Mouse (Mus musculus): ENCODE data around the gene Tldc2.

Gene Tldc2

DNA sequence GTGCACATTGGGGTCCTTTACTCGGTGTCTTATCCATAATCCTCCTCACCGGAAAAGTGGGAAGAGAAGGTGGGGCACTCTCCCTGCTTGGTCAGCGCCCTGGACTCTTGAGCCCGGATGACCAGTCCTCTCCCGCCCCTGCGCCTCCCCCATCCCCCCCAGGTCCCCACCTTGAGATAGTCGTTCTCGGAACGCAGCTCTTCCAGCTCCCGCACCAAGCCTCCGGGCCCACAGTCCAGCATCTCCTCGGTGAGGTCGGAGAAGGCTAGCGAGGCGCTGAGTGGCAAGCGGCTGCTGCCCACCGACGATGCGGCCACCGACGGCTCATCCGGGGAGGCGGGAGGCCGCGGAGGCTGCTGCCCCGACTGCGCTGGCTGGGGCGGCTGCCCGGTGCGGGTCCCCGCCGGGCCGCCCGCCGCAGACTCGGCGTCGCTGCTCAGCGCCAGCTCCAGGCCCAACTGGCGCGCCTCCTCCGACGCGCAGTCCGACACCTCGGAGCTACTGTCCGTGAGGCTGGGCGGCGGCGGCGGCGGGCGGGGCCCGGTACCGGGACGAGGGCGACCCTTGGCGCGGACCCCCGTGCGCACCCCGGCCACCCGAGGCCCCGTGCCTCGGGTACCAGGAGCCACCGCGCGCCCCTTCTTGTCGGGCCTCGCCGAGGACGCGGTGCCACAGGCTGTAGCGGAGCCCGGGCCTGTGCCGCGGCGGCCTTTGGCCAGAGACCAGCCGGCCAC lies 8.6 kb upstream of the Tldc2 start:
- DNase-seq (ENCODE audit: low read depth, low spot score): no peak

DNA sequence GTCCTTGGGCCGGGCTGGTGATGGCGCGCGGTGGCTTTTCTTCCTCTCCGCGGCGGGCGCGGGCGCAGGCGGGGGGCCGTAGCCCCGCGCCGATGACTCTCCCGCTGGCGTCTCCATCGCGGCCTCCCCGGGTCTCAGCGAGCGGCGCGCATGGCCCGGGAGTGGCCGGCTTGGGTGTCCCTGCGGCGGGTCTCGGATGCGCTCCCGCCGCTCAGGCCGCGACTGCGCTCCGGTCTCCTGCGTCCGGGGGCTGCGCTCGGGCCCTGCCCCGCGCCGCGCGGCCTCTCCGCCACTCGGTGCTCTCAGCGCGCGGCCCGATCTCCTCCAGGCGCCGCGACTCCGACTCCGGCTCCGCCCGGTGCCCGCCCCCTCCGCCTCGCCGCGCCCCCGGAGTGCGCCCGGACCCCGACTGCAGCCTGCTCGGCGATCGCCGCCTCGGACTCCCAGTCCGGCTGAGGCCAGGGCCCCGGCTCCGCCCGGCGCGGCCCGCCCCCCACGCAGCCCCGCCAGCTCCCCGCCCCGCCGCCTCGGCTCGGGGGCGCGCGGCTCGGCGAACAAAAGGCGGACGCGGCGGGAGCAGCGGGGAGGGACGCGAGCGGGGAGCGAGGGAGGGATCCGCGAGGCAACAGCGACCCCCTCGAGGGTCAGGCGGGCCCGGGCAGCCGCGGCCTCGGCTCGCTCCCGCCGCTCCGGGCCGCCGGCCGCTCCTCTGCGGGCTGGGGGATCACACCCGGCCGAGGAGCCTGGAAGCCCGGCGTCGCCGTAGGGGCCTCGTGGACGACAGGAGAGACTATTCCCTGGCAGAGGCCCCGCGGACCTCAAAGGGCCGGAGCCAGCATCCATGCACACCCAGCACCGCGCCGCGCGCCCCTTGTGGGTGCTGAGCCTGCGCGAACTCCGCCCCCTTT lies 7.8 kb upstream of the Tldc2 start, which contains the start of gene Soga1:
Gene Soga1 (minus strand): TSS at position 462 of the 908 bp plus-strand sequence.
- no peak for DNase-seq (ENCODE audit: low read depth, low spot score)

DNA sequence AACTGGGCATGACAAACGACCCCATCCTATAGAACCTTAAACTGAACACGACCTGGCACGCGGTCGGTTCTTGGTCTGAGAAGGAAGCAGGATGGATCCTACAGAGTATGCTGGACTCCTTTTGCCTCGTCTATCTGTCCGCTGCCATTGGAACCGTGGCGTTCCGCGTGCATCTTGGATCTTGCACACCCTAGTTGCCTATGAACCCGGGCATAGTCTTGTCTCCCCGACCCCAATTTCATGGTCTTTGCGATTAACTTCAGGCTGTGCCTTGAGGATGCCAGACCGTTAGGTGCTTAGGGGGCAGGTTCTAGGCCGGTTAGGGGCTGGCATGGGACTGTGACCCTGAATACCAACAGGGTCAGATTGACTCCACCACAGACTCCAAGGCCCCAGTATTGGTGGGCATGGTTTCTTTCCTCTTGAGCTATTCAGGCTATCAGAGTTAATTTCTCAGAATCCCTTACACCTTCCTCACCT lies 7.1 kb upstream of the Tldc2 start:
- DNase-seq (ENCODE audit: low read depth, low spot score): no peak

DNA sequence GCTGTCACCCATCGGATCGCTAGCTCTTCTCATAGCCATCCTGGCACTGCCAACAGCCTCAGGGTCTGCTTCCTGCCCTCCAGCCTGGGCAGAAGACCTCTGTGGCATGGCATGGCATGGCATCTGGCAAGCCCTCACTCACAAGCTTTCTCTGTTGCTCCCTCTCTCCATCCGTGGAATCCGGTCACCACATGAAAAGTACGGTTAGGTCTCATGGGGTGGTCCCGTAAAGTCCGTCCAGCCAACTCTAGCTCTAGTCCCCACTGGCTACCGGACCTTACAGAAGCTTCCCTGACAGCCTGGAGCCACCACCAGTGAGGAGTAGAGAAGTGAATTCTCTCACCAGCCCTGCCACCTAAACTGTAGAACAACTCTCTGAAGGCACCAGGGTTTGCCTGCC lies 5.5 kb upstream of the Tldc2 start:
- no peak for DNase-seq (ENCODE audit: low read depth, low spot score)

DNA sequence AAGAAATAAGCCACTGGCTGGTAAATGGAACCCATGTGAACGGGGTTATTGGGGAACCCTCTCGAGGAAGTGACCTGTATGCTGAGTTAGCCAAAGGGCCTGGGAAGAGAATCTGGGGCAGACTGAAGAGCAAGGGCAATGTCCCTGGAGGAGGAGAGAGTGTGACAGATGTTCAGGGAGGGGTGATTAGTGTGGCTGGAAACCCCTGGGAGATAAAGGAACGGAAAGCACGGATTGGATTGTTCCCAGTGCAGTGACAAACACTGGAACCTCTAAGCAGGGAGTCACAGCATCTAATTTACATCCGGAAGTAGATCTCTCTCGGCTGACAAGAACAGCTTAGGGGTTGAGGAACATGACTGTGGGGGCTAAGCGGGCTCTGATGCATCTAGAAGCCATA lies 4.9 kb upstream of the Tldc2 start:
- no peak for DNase-seq (ENCODE audit: low read depth, low spot score)

DNA sequence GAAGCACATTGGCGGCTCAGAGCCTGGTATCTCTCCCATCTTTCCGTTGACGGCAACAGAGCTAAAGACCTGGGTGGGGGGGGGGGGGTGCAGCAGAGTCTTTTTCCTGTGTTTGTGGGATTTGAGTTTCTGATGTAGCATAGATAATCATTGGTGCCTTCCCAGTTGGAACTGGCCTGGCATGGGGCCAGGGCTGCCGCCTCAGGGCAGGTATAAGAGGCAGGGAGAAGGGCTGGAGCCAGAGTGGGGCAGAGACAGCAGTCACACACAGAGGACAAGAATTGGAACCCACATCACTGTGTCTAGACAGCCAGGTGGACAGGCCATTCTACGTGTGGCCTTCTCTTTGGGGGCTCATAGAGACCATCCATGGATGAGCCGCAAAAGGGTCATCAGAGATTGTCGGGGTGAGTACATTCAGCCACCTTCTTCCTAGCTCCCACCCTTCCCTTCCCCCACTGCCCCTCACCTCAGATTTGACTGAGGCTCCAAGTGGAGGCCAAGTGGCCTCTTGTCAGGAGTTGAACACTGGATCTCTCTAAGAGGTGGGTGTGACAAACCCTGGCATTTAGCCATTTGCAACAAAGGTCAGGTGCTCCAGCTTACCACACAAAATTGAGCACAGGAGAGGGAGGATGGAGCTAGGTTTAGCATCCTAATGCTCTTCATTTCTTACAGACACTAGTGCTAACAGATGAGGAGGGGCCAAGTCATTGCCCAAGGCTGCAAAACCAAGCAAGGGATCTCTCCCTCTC lies 1.8 kb upstream of the Tldc2 start:
- DNase-seq (ENCODE audit: low read depth, low spot score): no peak

DNA sequence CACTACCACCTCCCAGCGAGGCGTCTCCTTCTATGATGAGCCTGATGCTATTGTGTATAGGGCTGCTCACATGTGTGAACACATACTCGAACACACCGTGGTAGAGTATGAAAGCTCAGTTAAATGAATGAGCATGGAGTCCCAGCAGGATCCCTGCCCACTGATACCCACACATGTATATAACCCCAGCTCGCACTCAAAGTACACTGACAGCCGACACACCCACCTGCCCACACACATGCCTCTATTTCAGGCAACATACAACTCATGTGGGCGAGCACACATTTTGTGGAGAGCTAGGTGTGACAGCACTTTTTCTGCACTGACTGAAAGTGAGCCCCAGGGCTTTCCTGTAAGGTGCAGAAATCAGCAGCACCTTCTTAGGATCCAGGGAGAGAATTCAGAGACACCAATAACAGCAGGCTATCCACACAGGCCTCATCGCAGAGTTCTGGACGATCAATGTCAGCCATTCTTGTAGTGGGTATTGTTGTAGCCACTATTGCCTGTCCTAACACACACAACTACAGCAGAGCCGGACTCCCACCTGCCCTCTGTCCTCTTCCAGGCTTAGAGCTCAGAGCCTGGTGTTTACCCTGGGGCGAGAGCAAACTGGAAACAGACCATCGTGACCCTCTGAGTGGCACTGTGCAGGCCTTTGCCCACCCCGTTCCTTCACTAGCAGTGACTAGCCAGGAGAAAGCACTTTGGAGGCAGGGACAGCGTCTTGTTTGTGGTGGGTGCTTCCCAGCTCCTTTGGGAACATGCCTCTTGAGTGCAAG lies 872 bp downstream of the Tldc2 start:
- DNase-seq (ENCODE audit: low read depth, low spot score): no peak

DNA sequence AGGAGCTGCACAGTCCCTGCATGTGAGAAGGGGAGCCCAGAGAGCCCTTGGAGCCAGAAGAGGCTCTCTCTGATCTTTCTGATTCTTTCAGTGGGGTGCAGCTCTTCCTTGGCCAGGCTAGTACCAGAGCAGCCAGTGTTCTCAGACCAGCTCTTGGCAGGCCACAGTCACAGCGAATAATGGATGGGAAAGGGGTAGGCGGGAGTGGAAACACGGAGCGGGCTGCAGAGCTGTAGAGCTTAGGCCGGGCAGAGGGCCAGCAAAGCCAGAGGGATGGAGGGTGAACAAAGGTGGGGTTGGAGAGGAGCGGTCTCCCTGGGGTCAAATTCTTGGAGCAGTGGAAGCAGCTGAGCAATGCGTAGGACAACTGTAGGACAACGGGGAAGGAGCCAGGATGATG lies 5.2 kb downstream of the Tldc2 start:
- no peak for DNase-seq (ENCODE audit: low read depth, low spot score)

DNA sequence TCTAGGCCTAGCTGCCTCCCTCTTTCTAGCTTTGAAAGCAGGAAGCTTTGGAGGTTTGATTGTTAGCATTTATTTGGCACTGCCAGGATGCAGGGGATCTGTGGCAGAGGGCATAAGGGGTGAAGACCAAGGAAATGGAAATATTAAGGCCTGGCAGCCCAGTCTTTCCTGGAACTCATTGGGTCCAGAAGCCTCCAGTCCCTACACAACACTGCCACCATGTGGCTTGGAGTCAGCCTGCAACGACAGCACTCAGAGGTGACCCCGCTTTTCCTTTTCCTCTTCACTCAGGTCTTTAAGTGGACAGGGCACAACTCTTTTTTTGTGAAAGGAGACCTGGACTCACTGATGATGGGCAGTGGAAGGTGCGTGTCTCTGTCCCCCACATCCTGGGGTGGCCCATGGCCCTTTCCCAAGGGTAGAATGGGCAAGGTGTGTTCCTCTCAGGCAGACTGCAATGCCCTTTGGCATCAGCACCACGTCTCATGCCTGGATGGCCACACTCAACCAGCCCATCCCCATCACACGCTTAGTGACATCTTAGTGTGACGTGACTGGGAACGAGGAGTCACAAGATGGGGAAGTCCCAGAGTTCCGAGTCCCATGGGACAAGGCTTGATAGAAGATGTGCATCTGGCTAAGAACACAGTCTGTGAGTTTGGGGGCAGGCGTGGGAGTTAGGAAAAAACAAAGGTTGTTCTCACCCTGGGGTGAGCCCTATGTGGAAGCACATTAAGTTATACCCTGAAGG lies 8.3 kb downstream of the Tldc2 start:
- DNase-seq (ENCODE audit: low read depth, low spot score): no peak

DNA sequence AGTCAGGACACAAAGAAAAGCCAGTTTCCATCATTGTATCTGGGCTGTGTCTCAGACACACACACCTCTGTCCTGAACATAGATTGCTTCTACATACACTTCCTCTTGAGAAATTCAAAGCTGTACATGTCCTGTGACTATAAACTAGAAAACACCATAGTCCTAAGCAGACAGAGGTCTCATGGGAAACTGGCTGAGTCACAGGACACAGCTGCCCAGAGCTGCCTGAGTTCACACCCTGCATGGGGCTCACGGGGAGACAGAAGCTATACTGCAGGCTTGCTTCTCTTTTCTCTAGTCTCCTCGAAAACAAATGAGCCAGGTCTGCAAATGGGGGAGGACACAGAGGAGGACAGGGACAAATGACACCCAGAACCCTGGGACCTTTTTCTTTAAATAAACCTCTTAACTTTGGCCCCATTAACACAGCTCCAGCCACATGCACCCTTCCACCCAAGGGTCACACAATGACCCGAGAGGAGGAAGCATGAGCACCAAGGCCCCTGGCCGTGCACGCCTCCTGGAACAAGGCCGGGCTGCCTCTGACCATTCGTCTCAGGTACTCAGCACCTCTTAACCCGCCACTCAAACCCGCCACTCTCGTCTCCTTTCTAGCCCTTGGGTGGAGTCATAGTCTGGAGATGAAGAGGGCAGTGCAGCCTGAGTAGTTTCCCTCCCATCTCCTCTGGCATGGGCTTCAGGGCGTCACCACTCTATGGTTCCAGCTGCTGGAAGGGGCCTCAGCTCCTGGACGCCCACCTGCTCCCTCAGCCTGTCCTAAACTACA lies 12.9 kb downstream of the Tldc2 start:
- no peak for DNase-seq (ENCODE audit: low read depth, low spot score)

DNA sequence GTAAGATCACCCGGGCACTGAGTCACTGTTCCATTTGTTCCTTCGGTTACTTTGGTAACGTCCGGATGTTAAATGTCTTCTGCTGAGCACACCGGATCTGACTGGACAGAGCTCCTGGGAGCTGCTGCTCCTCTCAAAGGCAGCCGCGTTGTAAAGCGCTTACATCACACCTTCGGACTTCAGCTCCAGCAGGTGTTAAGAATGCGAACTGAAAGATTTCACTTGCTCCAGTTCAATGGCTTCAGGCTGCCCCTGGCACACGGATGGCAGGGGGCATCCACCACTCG lies 13.4 kb downstream of the Tldc2 start:
- DNase-seq (ENCODE audit: low read depth, low spot score): no peak

DNA sequence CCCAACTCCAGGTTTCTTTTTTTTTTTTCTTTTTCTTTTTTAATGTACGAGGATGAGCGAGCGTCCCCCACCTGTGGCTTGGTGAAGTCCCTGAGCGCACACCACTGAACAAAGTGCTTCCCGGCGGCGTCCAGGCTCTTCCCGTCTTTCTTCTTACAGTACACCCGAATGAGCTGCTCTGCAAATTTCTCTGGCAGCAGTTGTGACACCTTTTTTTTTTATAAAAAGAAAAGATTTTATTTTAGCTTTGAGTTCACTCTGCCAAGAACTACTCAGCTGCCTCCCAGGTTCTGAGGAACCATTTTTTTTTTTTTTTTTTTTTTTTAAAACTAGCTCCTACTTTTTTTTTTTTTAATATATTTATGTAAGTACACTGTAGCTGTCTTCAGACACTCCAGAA lies 14.8 kb downstream of the Tldc2 start:
- no peak for DNase-seq (ENCODE audit: low read depth, low spot score)

DNA sequence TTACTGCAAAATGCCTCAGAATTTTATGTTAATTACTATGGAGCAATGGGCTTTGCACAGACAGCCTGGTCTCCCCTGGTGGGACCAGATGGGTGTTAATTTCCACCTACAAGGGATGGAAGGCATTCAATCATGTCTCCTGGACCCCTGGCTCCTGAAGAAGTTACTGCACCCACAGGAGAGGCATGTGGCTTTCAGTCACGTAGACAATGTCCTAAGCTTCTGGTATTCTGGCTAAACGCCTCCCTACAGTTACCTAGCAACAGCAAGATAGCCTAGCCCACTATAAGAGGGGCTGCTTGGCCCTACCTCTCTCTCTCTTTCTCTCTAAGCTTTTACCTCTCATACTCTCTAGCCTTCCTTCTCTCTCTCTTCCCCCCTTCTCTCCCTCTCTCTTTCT lies 15.4 kb downstream of the Tldc2 start:
- DNase-seq (ENCODE audit: low read depth, low spot score): no peak

DNA sequence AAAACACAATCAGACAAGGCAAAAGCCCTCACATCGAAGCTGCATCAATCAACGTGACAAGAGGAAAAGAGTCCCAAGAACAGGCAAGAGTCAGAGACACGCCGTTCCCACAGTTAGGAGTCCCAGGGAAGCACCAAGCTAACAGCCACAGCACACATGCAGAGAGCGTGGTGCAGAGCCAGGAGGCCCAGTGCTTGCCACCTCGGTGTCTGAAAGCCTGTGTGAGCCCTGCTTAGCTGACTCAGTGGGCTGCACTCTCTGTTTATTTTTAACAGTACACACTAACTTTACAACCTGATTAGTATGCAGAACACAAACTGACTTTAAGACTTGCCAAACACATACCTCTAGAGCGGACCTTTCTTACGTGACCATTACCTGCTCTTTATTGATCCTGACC lies 17.6 kb downstream of the Tldc2 start:
- DNase-seq (ENCODE audit: low read depth, low spot score): no peak

DNA sequence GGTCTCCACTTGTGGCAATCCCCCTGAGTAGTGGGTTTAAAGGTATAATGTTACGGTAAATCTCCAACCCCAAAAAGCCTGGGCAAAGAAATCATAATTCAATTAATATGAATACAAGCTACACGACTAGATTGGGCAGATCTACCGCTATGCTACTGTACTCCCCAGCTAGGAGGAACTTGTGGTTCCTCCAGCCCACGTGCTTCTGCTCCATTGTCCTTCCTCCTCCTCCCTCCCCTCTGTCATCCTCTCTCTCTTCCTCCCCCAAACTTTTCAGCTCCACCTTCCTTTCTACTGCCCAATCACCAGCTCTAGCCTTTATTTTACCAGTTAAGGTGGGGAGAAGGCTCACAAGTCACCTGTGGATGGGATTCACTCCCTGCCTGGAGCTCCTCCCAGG lies 21.4 kb downstream of the Tldc2 start:
- DNase-seq (ENCODE audit: low read depth, low spot score): no peak

DNA sequence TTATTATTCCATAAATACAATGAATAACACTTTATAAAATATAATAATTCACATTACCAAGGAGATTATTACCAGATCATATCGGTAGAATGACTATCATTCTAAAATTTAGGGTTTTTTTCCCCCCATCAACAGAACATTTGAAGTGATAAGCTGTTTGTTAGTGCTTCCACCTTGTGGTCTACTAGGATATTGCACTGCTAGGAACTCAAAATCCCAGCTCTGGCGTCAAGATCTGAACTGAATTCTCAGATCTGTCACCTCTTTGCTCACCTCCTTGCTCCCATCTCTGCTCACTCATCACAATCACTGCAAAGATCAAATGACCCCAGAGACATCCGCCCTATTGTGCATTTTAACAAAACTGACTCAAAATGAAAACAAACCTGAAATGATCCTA lies 30.1 kb downstream of the Tldc2 start:
- DNase-seq (ENCODE audit: low read depth, low spot score): no peak

DNA sequence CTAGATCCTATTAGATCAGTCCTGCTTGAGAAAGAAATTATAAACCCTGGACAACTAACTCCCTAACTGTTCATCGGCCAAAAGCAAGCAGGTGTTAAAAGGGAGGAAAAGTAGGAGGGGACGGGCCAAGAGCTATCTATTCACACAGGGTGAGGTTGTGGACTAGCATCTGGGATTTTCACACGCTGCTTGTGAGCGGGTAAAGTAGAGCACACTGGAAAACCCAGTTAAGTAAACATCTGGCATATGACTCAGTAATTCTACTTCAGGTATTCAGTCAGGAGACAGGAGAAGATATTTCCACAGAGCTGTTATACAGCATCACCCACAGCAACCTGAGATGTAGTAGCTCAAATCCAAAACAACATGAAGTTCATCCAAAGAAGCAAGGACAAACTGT lies 31.7 kb downstream of the Tldc2 start:
- no peak for DNase-seq (ENCODE audit: low read depth, low spot score)

DNA sequence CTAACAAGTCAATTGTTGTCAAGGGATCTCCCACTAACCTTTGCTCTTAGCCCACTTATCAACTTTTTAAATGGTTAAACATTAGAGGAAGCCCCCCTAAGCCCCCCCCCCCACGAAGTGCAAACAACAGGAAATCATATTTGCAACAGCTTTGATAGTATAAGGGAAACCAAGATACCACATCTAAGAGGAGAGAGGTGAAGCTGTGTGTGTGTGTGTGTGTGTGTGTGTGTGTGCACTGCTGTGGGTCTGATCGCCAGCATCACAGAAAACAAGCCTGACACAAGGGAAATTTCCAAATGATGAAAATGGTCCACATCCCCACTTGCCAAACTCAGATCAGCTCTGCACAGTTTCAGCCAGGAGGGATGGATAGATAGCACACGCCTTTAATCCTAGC lies 32.2 kb downstream of the Tldc2 start:
- no peak for DNase-seq (ENCODE audit: low read depth, low spot score)

DNA sequence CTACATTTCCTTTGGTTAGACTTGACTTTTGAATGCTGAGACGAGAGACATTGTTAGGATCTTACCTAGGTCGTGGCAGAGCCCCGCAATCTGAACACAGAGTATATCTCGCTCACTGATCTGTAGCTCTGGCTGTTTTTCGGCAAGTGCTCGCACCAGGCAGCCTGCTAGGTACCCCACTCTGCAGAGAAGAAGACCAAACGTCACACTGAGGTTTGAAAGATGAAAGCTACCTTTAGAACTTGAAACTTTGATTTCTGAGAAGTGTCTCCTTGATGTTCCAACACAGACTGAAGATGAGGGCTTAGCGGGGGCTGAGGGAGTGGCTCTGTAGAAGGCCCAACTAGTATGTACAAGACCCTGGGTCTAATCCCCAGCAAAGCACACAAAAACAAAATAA lies 34.9 kb downstream of the Tldc2 start:
- no peak for DNase-seq (ENCODE audit: low read depth, low spot score)

DNA sequence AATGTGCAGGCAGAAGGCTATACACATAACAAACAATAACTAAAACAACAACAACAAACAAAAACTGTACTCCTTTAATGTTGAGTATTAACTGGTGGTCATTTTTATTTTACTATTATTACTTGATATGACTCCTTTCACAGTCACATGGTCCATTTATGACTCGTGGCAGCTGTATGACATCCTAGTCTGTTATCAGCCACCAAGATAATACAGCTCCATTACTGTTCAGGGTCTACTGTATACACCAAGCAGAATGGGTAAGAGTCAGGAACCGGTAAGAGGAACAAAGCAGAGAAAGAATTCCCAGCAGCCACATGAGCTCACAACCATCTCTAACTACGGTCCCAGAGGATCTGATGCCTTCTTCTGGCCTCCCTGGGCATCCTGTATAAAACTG lies 38.4 kb downstream of the Tldc2 start:
- no peak for DNase-seq (ENCODE audit: low read depth, low spot score)
